Comparison of ENCODE assay signal across 9 mouse cellular contexts in genomic region chr16:25039904-25040303, GRCm38 (mm10).
DNase-seq lines count a peak whose midpoint lies in the region; ATAC-seq and TF ChIP-seq lines count a peak whose summit lies in the region.
"Had no signal": no experiment of that assay in that cellular context is flagged by ENCODE, and none has a peak within 500 bp of the region (broad histone marks: within the 10 kb centered on the region; RNA-seq: fewer than 3 reads in every experiment).

No protein-coding gene starts in this region.

- H3K36me3 ChIP-seq in hindbrain, embryonic 16.5 days (ENCODE audit: control insufficient read depth, insufficient read depth, low read length), result no peaks in the 10 kb centered on the region
- no peaks in the 10 kb centered on the region for H3K36me3 ChIP-seq in hindbrain, embryonic 11.5 days (ENCODE audit: control insufficient read depth, insufficient read depth, low read length)
- H3K36me3 ChIP-seq in ES-Bruce4 (ENCODE audit: control insufficient read depth, insufficient read depth, low read length, poor library complexity, severe bottlenecking), result no peaks in the 10 kb centered on the region
- H3K36me3 ChIP-seq in embryonic facial prominence, embryonic 10.5 days (replicated peaks), result no peaks in the 10 kb centered on the region
- no peaks in the 10 kb centered on the region for H3K36me3 ChIP-seq in limb, embryonic 10.5 days
- H3K36me3 ChIP-seq in midbrain, embryonic 16.5 days (ENCODE audit: control insufficient read depth, insufficient read depth, low read length), result no peaks in the 10 kb centered on the region

- peak; percentile 15 for TF ChIP-seq POLR2A in ES-Bruce4 (IDR thresholded peaks at IDR 0.05; ENCODE audit: insufficient read depth, low read length)

- no peak overlapping the region for H3K4me2 ChIP-seq in hindbrain, embryonic 16.5 days (ENCODE audit: low read length)
- H3K4me2 ChIP-seq in hindbrain, embryonic 11.5 days (replicated peaks; ENCODE audit: low read depth, low read length), result no peak overlapping the region
- no peak overlapping the region for H3K4me2 ChIP-seq in midbrain, embryonic 16.5 days (ENCODE audit: low read length)

- DNase-seq in hindbrain, embryonic 11.5 days (ENCODE audit: low spot score), result no peak
- peak; percentile 32 for DNase-seq in embryonic facial prominence, embryonic 10.5 days (ENCODE audit: low spot score)
- peak; percentile 36 for DNase-seq in limb, embryonic 10.5 days (ENCODE audit: low spot score)
- DNase-seq in T-cell, adult 2 months (ENCODE audit: low spot score), result no peak
- DNase-seq in adrenal gland, postnatal 36 days, result no peak

- no peaks in the 10 kb centered on the region for H3K4me1 ChIP-seq in hindbrain, embryonic 16.5 days (ENCODE audit: control insufficient read depth, insufficient read depth, low read depth, low read length)
- no peaks in the 10 kb centered on the region for H3K4me1 ChIP-seq in hindbrain, embryonic 11.5 days (replicated peaks; ENCODE audit: control insufficient read depth, insufficient read depth, low read length)
- H3K4me1 ChIP-seq in ES-Bruce4 (ENCODE audit: control insufficient read depth, insufficient read depth, low read length), result peaks cover 11% of the 10 kb centered on the region
- peaks cover 7% of the 10 kb centered on the region for H3K4me1 ChIP-seq in embryonic facial prominence, embryonic 10.5 days
- peaks cover 16% of the 10 kb centered on the region for H3K4me1 ChIP-seq in limb, embryonic 10.5 days
- H3K4me1 ChIP-seq in midbrain, embryonic 16.5 days (ENCODE audit: control insufficient read depth, insufficient read depth, low read length), result no peaks in the 10 kb centered on the region

- H3K4me3 ChIP-seq in hindbrain, embryonic 16.5 days (ENCODE audit: low read length), result no peak overlapping the region
- H3K4me3 ChIP-seq in hindbrain, embryonic 11.5 days (ENCODE audit: low read depth, low read length), result no peak overlapping the region
- H3K4me3 ChIP-seq in ES-Bruce4 (ENCODE audit: low read depth, low read length), result no peak overlapping the region
- no peak overlapping the region for H3K4me3 ChIP-seq in embryonic facial prominence, embryonic 10.5 days
- H3K4me3 ChIP-seq in limb, embryonic 10.5 days, result no peak overlapping the region
- H3K4me3 ChIP-seq in midbrain, embryonic 16.5 days (ENCODE audit: low read depth, low read length), result no peak overlapping the region

- no peak for TF ChIP-seq CTCF in ES-Bruce4 (IDR thresholded peaks at IDR 0.05; ENCODE audit: low read depth, low read length)

- H3K27ac ChIP-seq in hindbrain, embryonic 16.5 days (ENCODE audit: low read depth, low read length), result no peak overlapping the region
- H3K27ac ChIP-seq in hindbrain, embryonic 11.5 days (ENCODE audit: low read depth, low read length), result no peak overlapping the region
- peak overlapping the region; percentile 92 for H3K27ac ChIP-seq in ES-Bruce4 (ENCODE audit: insufficient read depth, low read length)
- H3K27ac ChIP-seq in embryonic facial prominence, embryonic 10.5 days (replicated peaks), result no peak overlapping the region
- H3K27ac ChIP-seq in limb, embryonic 10.5 days, result no peak overlapping the region
- no peak overlapping the region for H3K27ac ChIP-seq in midbrain, embryonic 16.5 days (ENCODE audit: low read length)

- peak; percentile 85; the same call in 1 of the 2 replicates for TF ChIP-seq EP300 in ES-Bruce4 (IDR thresholded peaks at IDR 0.05; ENCODE audit: insufficient read depth, low read depth, low read length)

- H3K9ac ChIP-seq in hindbrain, embryonic 16.5 days (ENCODE audit: low read depth, low read length), result no peak overlapping the region
- H3K9ac ChIP-seq in hindbrain, embryonic 11.5 days (ENCODE audit: low read depth, low read length), result no peak overlapping the region
- H3K9ac ChIP-seq in ES-Bruce4 (ENCODE audit: low read depth, poor library complexity, severe bottlenecking), result no peak overlapping the region
- no peak overlapping the region for H3K9ac ChIP-seq in midbrain, embryonic 16.5 days (ENCODE audit: low read depth, low read length)

- WGBS in hindbrain, embryonic 16.5 days, result 55% methylated on average over 10 of the region's 10 CpGs
- WGBS in hindbrain, embryonic 11.5 days, result 48% methylated on average over 10 of the region's 10 CpGs
- 43% methylated on average over 10 of the region's 10 CpGs for WGBS in embryonic facial prominence, embryonic 10.5 days
- WGBS in limb, embryonic 10.5 days, result 40% methylated on average over 10 of the region's 10 CpGs
- WGBS in midbrain, embryonic 16.5 days, result 56% methylated on average over 10 of the region's 10 CpGs

- peak; percentile 61; the same call in 1 of the 2 replicates for ATAC-seq in hindbrain, embryonic 16.5 days
- ATAC-seq in hindbrain, embryonic 11.5 days (ENCODE audit: low FRiP score), result no peak
- no peak for ATAC-seq in midbrain, embryonic 16.5 days

- no peaks in the 10 kb centered on the region for H3K9me3 ChIP-seq in hindbrain, embryonic 16.5 days (ENCODE audit: control insufficient read depth, low read length)
- H3K9me3 ChIP-seq in hindbrain, embryonic 11.5 days (ENCODE audit: control insufficient read depth, low read length), result no peaks in the 10 kb centered on the region
- H3K9me3 ChIP-seq in ES-Bruce4 (replicated peaks; ENCODE audit: control insufficient read depth, insufficient read depth, low read length, poor library complexity, severe bottlenecking), result no peaks in the 10 kb centered on the region
- H3K9me3 ChIP-seq in embryonic facial prominence, embryonic 10.5 days, result no peaks in the 10 kb centered on the region
- H3K9me3 ChIP-seq in limb, embryonic 10.5 days (replicated peaks), result no peaks in the 10 kb centered on the region
- no peaks in the 10 kb centered on the region for H3K9me3 ChIP-seq in midbrain, embryonic 16.5 days (replicated peaks; ENCODE audit: control insufficient read depth, low read length, poor library complexity, severe bottlenecking)

- no peaks in the 10 kb centered on the region for H3K27me3 ChIP-seq in hindbrain, embryonic 16.5 days (replicated peaks; ENCODE audit: control insufficient read depth, insufficient read depth, low read length)
- no peaks in the 10 kb centered on the region for H3K27me3 ChIP-seq in hindbrain, embryonic 11.5 days (ENCODE audit: control insufficient read depth, insufficient read depth, low read length)
- no peaks in the 10 kb centered on the region for H3K27me3 ChIP-seq in ES-Bruce4 (ENCODE audit: control insufficient read depth, insufficient read depth, low read length, poor library complexity, severe bottlenecking)
- peaks cover 8% of the 10 kb centered on the region; the same call in 1 of the 2 replicates for H3K27me3 ChIP-seq in embryonic facial prominence, embryonic 10.5 days (replicated peaks; ENCODE audit: low read depth, poor library complexity, severe bottlenecking)
- peaks cover 8% of the 10 kb centered on the region for H3K27me3 ChIP-seq in limb, embryonic 10.5 days (ENCODE audit: low read depth, poor library complexity, severe bottlenecking)
- H3K27me3 ChIP-seq in midbrain, embryonic 16.5 days (ENCODE audit: control insufficient read depth, insufficient read depth, low read depth, low read length), result no peaks in the 10 kb centered on the region; the same call in 1 of the 2 replicates
- H3K27me3 ChIP-seq: CH12.LX had no signal

Comparison
In these comparisons a context has a peak if more than half of its experiments do, and no peak if none do; other contexts are left out.
1. DNase-seq: peak in embryonic facial prominence, embryonic 10.5 days (single experiment) and limb, embryonic 10.5 days (single experiment); none in hindbrain, embryonic 11.5 days (single experiment), T-cell, adult 2 months (single experiment) and adrenal gland, postnatal 36 days (0 of 2).